Mouse (Mus musculus) MEL (cell line): ENCODE results near the gene Mmp21. TPM values are rescaled to one million over a fixed set of nuclear protein-coding genes. Genes with fewer than 3 reads are reported as not detected.

ENCODE experiments used
- DNase-seq: peaks from one replicate; pipeline ENCODE4 v3.0.0; 2011; ENCODE audit warnings: low read depth, low spot score
- H3K27ac ChIP-seq: 2 replicates; pipeline ENCODE4 v1.5.1; 2012; ENCODE audit warnings: low read depth, mild to moderate bottlenecking, control low read depth, low read length, moderate library complexity; ENCODE audit not compliant: control insufficient read depth
- H3K27me3 ChIP-seq, 2 experiments: fragments of 150-350 bp in 1 of 2; sonication (generic) in 1 of 2; 2 replicates each; pipeline ENCODE4 v1.6.1; 2012; ENCODE audit warnings: low read length in 2 of 2, mild to moderate bottlenecking in 2 of 2, improper control_type of control experiment in 1 of 2, moderate library complexity in 1 of 2; ENCODE audit not compliant: insufficient read depth in 2 of 2, control insufficient read depth in 1 of 2
- H3K36me3 ChIP-seq, 2 experiments: 2 replicates each; pipeline ENCODE4 v1.6.1; 2012 to 2014; ENCODE audit warnings: low read length in 2 of 2, improper control_type of control experiment in 1 of 2, inconsistent platforms in 1 of 2, mild to moderate bottlenecking in 1 of 2; ENCODE audit not compliant: insufficient read depth in 2 of 2, control insufficient read depth in 1 of 2
- H3K4me1 ChIP-seq, 2 experiments: fragments of 150-350 bp in 1 of 2; sonication (generic) in 1 of 2; 2 replicates each; pipeline ENCODE4 v1.6.1; 2012; ENCODE audit warnings: low read length in 2 of 2, improper control_type of control experiment in 1 of 2, mild to moderate bottlenecking in 1 of 2; ENCODE audit not compliant: insufficient read depth in 2 of 2, control insufficient read depth in 1 of 2
- H3K4me3 ChIP-seq, 2 experiments: fragments of 150-350 bp in 1 of 2; sonication (generic) in 1 of 2; 2 replicates each; pipeline ENCODE4 v1.5.1; 2012; ENCODE audit warnings: low read depth in 2 of 2, low read length in 2 of 2, mild to moderate bottlenecking in 2 of 2, moderate library complexity in 2 of 2, control low read depth in 1 of 2, improper control_type of control experiment in 1 of 2; ENCODE audit not compliant: control insufficient read depth in 1 of 2, insufficient read depth in 1 of 2
- H3K79me2 ChIP-seq: 2 replicates; pipeline ENCODE4 v1.6.1; 2012; ENCODE audit warnings: mild to moderate bottlenecking, low read length, moderate library complexity; ENCODE audit not compliant: control insufficient read depth, poor library complexity, insufficient read depth
- H3K9ac ChIP-seq: 2 replicates; pipeline ENCODE4 v1.6.1; 2012; ENCODE audit warnings: low read depth, mild to moderate bottlenecking, control low read depth, low read length, moderate library complexity; ENCODE audit not compliant: control insufficient read depth, poor library complexity, severe bottlenecking
- H3K9me3 ChIP-seq: fragments of 150-350 bp; sonication (generic); replicated peaks from 2 replicates; pipeline ENCODE4 v1.6.1; 2012; ENCODE audit warnings: mild to moderate bottlenecking, low read length, improper control_type of control experiment, moderate library complexity; ENCODE audit not compliant: insufficient read depth
- CHD2 ChIP-seq: IDR thresholded peaks from 2 replicates; pipeline ENCODE4 v1.6.1; 2011; ENCODE audit warnings: low read length, improper control_type of control experiment
- E2F4 ChIP-seq: IDR thresholded peaks from 2 replicates; pipeline ENCODE4 v1.6.1; 2011; ENCODE audit warnings: low read depth, low read length, improper control_type of control experiment, borderline replicate concordance
- ELF1 ChIP-seq: IDR thresholded peaks from 2 replicates; pipeline ENCODE4 v1.6.1; 2014; ENCODE audit warnings: low read depth, mild to moderate bottlenecking, inconsistent platforms, low read length, improper control_type of control experiment, moderate library complexity
- EP300 ChIP-seq, 2 experiments: IDR thresholded peaks; 2 replicates each; pipeline ENCODE4 v1.6.1; 2011; ENCODE audit warnings: improper control_type of control experiment in 2 of 2, low read length in 2 of 2, low read depth in 1 of 2, mild to moderate bottlenecking in 1 of 2
- ETS1 ChIP-seq: IDR thresholded peaks from 2 replicates; pipeline ENCODE4 v1.6.1; 2012; ENCODE audit warnings: low read depth, mild to moderate bottlenecking, inconsistent platforms, low read length, improper control_type of control experiment, moderate library complexity
- MAFK ChIP-seq: IDR thresholded peaks from 2 replicates; pipeline ENCODE4 v1.6.1; 2011; ENCODE audit warnings: low read depth, mild to moderate bottlenecking, low read length, improper control_type of control experiment, borderline replicate concordance
- MXI1 ChIP-seq: IDR thresholded peaks from 2 replicates; pipeline ENCODE4 v1.6.1; 2011; ENCODE audit warnings: mild to moderate bottlenecking, low read depth, low read length, improper control_type of control experiment
- MYB ChIP-seq: IDR thresholded peaks from 2 replicates; pipeline ENCODE4 v1.6.1; 2011; ENCODE audit warnings: mild to moderate bottlenecking, low read depth, low read length, improper control_type of control experiment
- NELFE ChIP-seq: IDR thresholded peaks from 2 replicates; pipeline ENCODE4 v1.6.1; 2011; ENCODE audit warnings: low read depth, low read length, improper control_type of control experiment
- NRF1 ChIP-seq: IDR thresholded peaks from 2 replicates; pipeline ENCODE4 v1.6.1; 2014; ENCODE audit warnings: low read depth, mild to moderate bottlenecking, inconsistent platforms, low read length, improper control_type of control experiment, moderate library complexity; ENCODE audit not compliant: poor library complexity, insufficient read depth, severe bottlenecking
- POLR2A ChIP-seq, 2 experiments: IDR thresholded peaks; 2 replicates each; pipeline ENCODE4 v1.6.1; 2011 to 2012; ENCODE audit warnings: low read length in 2 of 2, mild to moderate bottlenecking in 2 of 2, control low read depth in 1 of 2, improper control_type of control experiment in 1 of 2, low read depth in 1 of 2, moderate library complexity in 1 of 2; ENCODE audit not compliant: control insufficient read depth in 1 of 2, insufficient read depth in 1 of 2, poor library complexity in 1 of 2
- SMC3 ChIP-seq: IDR thresholded peaks from 2 replicates; pipeline ENCODE4 v1.6.1; 2011; ENCODE audit warnings: low read depth, low read length, improper control_type of control experiment
- TCF12 ChIP-seq: IDR thresholded peaks from 2 replicates; pipeline ENCODE4 v1.6.1; 2014; ENCODE audit warnings: low read depth, mild to moderate bottlenecking, inconsistent platforms, low read length, improper control_type of control experiment, moderate library complexity
- USF1 ChIP-seq: IDR thresholded peaks from 2 replicates; pipeline ENCODE4 v1.6.1; 2014; ENCODE audit warnings: low read depth, mild to moderate bottlenecking, inconsistent platforms, low read length, improper control_type of control experiment, moderate library complexity
- ZC3H11A ChIP-seq: IDR thresholded peaks from 2 replicates; pipeline ENCODE4 v1.6.1; 2012; ENCODE audit warnings: low read depth, mild to moderate bottlenecking, inconsistent platforms, low read length, improper control_type of control experiment
- ZKSCAN1 ChIP-seq: IDR thresholded peaks from 2 replicates; pipeline ENCODE4 v1.6.1; 2012; ENCODE audit warnings: low read depth, mild to moderate bottlenecking, inconsistent platforms, low read length, improper control_type of control experiment, moderate library complexity
- ZMIZ1 ChIP-seq: IDR thresholded peaks from 2 replicates; pipeline ENCODE4 v1.6.1; 2012; ENCODE audit warnings: low read depth, mild to moderate bottlenecking, inconsistent platforms, low read length, improper control_type of control experiment, moderate library complexity
- ZNF384 ChIP-seq: IDR thresholded peaks from 2 replicates; pipeline ENCODE4 v1.6.1; 2012; ENCODE audit warnings: low read depth, mild to moderate bottlenecking, inconsistent platforms, low read length, improper control_type of control experiment
- polyA plus RNA-seq, 2 experiments: library from polyadenylated mRNA; stranded (reverse) in 1 of 2; unstranded in 1 of 2; fragments of >175 nt in 1 of 2; fragments of >200 nt in 1 of 2; gene quantifications; 2 replicates each; pipeline versions ENCODE4 v1.2.1 to v1.2.4; 2012; ENCODE audit warnings: low replicate concordance in 2 of 2, low read depth in 1 of 2; ENCODE audit not compliant: insufficient read length in 2 of 2, insufficient read depth in 1 of 2, missing spikeins in 1 of 2
- total RNA-seq: library from RNA; depleted of rRNA; stranded (reverse); fragments of 300-350 nt; gene quantifications from 2 replicates; pipeline ENCODE4 v1.2.3, GENCODE M21; 2012

The Mmp21 gene
- total and polyA plus RNA-seq, 3 experiments, result not detected

- Histone ChIP-seq H3K36me3 (no peaks in the 10 kb centered on the region), H3K4me3 (no peak overlapping the region), H3K27me3 (no peaks in the 10 kb centered on the region), H3K9me3 (no peaks in the 10 kb centered on the region), H3K4me1 (no peaks in the 10 kb centered on the region), H3K27ac (no peak overlapping the region), H3K79me2 (no peaks in the 10 kb centered on the region), H3K9ac (no peak overlapping the region)
- no peak for DNase-seq
- no peak for TF ChIP-seq ZC3H11A
- TF ChIP-seq MYB, result no peak
- TF ChIP-seq EP300 (IDR thresholded peaks at IDR 0.05; ENCODE audit: low read depth in 1 of 2, low read length in 2 of 2), result no peak
- TF ChIP-seq NELFE, result no peak
- no peak for TF ChIP-seq TCF12
- no peak for TF ChIP-seq ZKSCAN1
- no peak for TF ChIP-seq ZMIZ1
- no peak for TF ChIP-seq ELF1
- no peak for TF ChIP-seq MAFK
- TF ChIP-seq E2F4, result no peak
Measured at GRCm38 (mm10) chr7:133683626-133684025, 3.8 kb upstream of the Mmp21 start.

- H3K9me3 ChIP-seq, result no peaks in the 10 kb centered on the region
- H3K27ac ChIP-seq, result no peak overlapping the region
- no peak for DNase-seq
- no peaks in the 10 kb centered on the region for H3K36me3 ChIP-seq
- TF ChIP-seq CHD2 (no peak), MXI1 (no peak), USF1 (no peak), ETS1 (no peak), SMC3 (no peak), NRF1 (no peak), ZNF384 (no peak), POLR2A (IDR thresholded peaks at IDR 0.05; ENCODE audit: control insufficient read depth in 1 of 2, insufficient read depth in 1 of 2, low read depth in 1 of 2, low read length in 2 of 2, poor library complexity in 1 of 2) (no peak), ELF1 (no peak)
- TF ChIP-seq, all 39 proteins: peak for 0
- Histone ChIP-seq H3K27me3 (no peaks in the 10 kb centered on the region), H3K4me3 (no peak overlapping the region), H3K79me2 (no peaks in the 10 kb centered on the region), H3K9ac (no peak overlapping the region), H3K4me1 (no peaks in the 10 kb centered on the region)
Measured at GRCm38 (mm10) chr7:133679439-133679838, 422 bp downstream of the Mmp21 start.
